Mouse (Mus musculus): ENCODE results near the gene Drd1. TPM values are rescaled to one million over a fixed set of nuclear protein-coding genes. Genes with fewer than 3 reads are reported as not detected.

Drd1 gene
- 0.04 and 0.12 TPM in 2 replicates for polyA plus RNA-seq (2015; fragmentation: Nextera tagmentation; extraction: Ambion mirVana)

GRCm38 (mm10) chr13:54055448-54055861 is at the start of gene Drd1:
Drd1 (minus strand) TSS chr13:54055705.
- Histone ChIP-seq H3K4me2 (peak within 1 kb of the TSS; percentile 82), H3K9me3 (no peaks in the 10 kb centered on the region), H3K36me3 (no peaks in the 10 kb centered on the region), H3K9ac (peak within 1 kb of the TSS; percentile 53), H3K27ac (replicated peaks) (no peak within 1 kb of the TSS), H3K4me3 (peak within 1 kb of the TSS; percentile 54), H3K4me1 (peaks cover 8% of the 10 kb centered on the region), H3K27me3 (replicated peaks) (peaks cover 51% of the 10 kb centered on the region)
- WGBS = under 1% methylated on average over 28 of the region's 31 CpGs
- ATAC-seq (ENCODE audit: extremely low read depth, insufficient number of reproducible peaks, low FRiP score, low TSS enrichment) = no peak; the same call in 1 of the 2 replicates

DNA sequence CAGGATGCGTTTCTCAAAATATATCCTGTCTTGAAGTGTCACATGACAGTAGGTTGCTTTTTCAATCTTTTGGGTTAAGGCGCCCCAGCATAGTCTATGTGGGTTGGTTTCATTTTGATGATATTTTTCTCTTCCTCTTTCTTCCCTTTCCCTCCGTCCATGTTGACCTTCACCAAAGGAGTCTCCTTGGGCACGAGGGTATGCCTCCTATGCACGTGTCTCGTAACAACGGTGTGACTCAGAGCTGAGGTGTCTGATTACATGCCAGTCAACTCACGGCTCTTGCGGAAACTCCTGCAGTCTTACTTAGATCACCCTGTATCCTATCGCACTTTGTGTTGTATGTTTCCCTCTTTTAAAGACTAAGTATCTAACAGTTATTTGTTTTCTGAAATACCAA is 48.4 kb upstream of the Drd1 start:
- peaks cover 25% of the 10 kb centered on the region for H3K4me1 ChIP-seq
- no peak overlapping the region for H3K4me3 ChIP-seq
- no peak overlapping the region for H3K27ac ChIP-seq (replicated peaks)
- no peaks in the 10 kb centered on the region for H3K27me3 ChIP-seq (replicated peaks)
- H3K9ac ChIP-seq = no peak overlapping the region
- H3K4me2 ChIP-seq = no peak overlapping the region
- ATAC-seq (ENCODE audit: extremely low read depth, insufficient number of reproducible peaks, low FRiP score, low TSS enrichment) = no peak
- H3K36me3 ChIP-seq = peaks cover 71% of the 10 kb centered on the region
- WGBS = 51% methylated on average over 10 of the region's 10 CpGs
- no peaks in the 10 kb centered on the region for H3K9me3 ChIP-seq

GRCm38 (mm10) chr13:54103271-54103670 is 47.8 kb upstream of the Drd1 start:
- H3K9me3 ChIP-seq = no peaks in the 10 kb centered on the region
- H3K9ac ChIP-seq = no peak overlapping the region
- H3K27me3 ChIP-seq (replicated peaks) = no peaks in the 10 kb centered on the region
- no peak overlapping the region for H3K4me3 ChIP-seq
- H3K4me1 ChIP-seq = peaks cover 25% of the 10 kb centered on the region
- WGBS = 62% methylated on average over 3 of the region's 3 CpGs
- peaks cover 75% of the 10 kb centered on the region for H3K36me3 ChIP-seq
- ATAC-seq (ENCODE audit: extremely low read depth, insufficient number of reproducible peaks, low FRiP score, low TSS enrichment) = no peak
- H3K4me2 ChIP-seq = no peak overlapping the region
- no peak overlapping the region for H3K27ac ChIP-seq (replicated peaks)

GRCm38 (mm10) chr13:54102061-54102460 is 46.6 kb upstream of the Drd1 start:
- Histone ChIP-seq H3K4me3 (no peak overlapping the region), H3K9ac (no peak overlapping the region), H3K4me2 (no peak overlapping the region), H3K27me3 (replicated peaks) (no peaks in the 10 kb centered on the region), H3K36me3 (peaks cover 75% of the 10 kb centered on the region), H3K4me1 (peaks cover 25% of the 10 kb centered on the region), H3K9me3 (no peaks in the 10 kb centered on the region), H3K27ac (replicated peaks) (no peak overlapping the region)
- 88% methylated on average over 3 of the region's 3 CpGs for WGBS
- no peak for ATAC-seq (ENCODE audit: extremely low read depth, insufficient number of reproducible peaks, low FRiP score, low TSS enrichment)

- Histone ChIP-seq H3K4me1 (peaks cover 25% of the 10 kb centered on the region), H3K27me3 (replicated peaks) (no peaks in the 10 kb centered on the region), H3K27ac (replicated peaks) (peak overlapping the region; percentile 17; the same call in 1 of the 2 replicates), H3K4me3 (no peak overlapping the region), H3K9me3 (no peaks in the 10 kb centered on the region), H3K9ac (no peak overlapping the region), H3K4me2 (no peak overlapping the region), H3K36me3 (peaks cover 75% of the 10 kb centered on the region)
- ATAC-seq (ENCODE audit: extremely low read depth, insufficient number of reproducible peaks, low FRiP score, low TSS enrichment) = no peak
- WGBS = 55% methylated on average over 15 of the region's 15 CpGs
These were observed 45.7 kb upstream of the Drd1 start for GRCm38 (mm10) chr13:54101031-54101820.

GRCm38 (mm10) chr13:54097797-54098196 is 42.3 kb upstream of the Drd1 start:
- 87% methylated on average over 6 of the region's 6 CpGs for WGBS
- Histone ChIP-seq H3K27ac (replicated peaks) (no peak overlapping the region), H3K4me3 (no peak overlapping the region), H3K27me3 (replicated peaks) (no peaks in the 10 kb centered on the region), H3K4me1 (peaks cover 39% of the 10 kb centered on the region), H3K9ac (no peak overlapping the region), H3K36me3 (peaks cover 75% of the 10 kb centered on the region), H3K9me3 (no peaks in the 10 kb centered on the region), H3K4me2 (no peak overlapping the region)
- ATAC-seq (ENCODE audit: extremely low read depth, insufficient number of reproducible peaks, low FRiP score, low TSS enrichment) = no peak

DNA sequence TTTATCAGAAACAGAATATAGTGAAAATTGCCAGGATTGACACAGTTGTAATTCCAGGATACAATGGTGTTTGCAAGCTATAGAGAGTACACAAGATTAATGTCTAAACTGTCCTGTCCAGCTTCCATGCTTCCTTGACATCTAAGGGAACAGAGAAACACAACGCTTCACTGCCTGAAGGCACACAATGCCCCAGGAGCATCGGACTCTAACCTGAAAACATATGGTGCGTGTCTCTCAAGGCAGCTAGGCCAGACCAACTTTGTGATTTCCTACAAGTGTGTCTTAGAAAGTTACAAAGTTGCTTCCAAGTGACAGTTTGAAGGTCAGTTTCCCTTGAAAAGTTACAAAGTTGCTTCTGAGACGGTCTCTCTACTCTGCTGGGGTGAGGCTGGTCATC is 41.7 kb upstream of the Drd1 start:
- Histone ChIP-seq H3K4me3 (no peak overlapping the region), H3K27me3 (replicated peaks) (no peaks in the 10 kb centered on the region), H3K36me3 (peaks cover 80% of the 10 kb centered on the region), H3K4me1 (peaks cover 39% of the 10 kb centered on the region), H3K9me3 (no peaks in the 10 kb centered on the region), H3K4me2 (no peak overlapping the region), H3K27ac (replicated peaks) (no peak overlapping the region), H3K9ac (no peak overlapping the region)
- ATAC-seq (ENCODE audit: extremely low read depth, insufficient number of reproducible peaks, low FRiP score, low TSS enrichment) = no peak
- 91% methylated on average over 4 of the region's 4 CpGs for WGBS

DNA sequence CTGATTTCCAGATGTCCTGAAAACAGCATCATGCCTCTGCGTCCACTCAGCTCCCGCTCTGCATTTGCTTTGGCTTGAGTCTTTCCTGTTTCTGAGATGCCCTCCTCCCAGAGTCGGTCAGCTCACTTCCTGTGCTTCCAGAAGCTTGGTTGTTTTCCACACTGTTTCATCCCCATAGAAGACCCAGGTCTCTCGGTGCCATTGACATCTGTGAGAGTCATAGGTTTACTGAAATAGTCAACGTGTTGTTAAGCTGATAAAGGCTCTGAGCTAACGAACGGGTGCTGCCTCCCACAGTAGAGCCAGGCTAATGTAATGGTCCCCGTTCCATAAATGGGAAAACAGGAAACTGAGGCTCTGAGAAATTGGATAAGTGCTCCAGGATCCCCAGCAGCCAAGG is 40.2 kb upstream of the Drd1 start:
- Histone ChIP-seq H3K27me3 (replicated peaks) (no peaks in the 10 kb centered on the region), H3K9me3 (no peaks in the 10 kb centered on the region), H3K4me1 (peaks cover 29% of the 10 kb centered on the region), H3K4me3 (no peak overlapping the region), H3K4me2 (no peak overlapping the region), H3K36me3 (peaks cover 90% of the 10 kb centered on the region), H3K27ac (replicated peaks) (no peak overlapping the region), H3K9ac (no peak overlapping the region)
- 58% methylated on average over 8 of the region's 8 CpGs for WGBS
- ATAC-seq (ENCODE audit: extremely low read depth, insufficient number of reproducible peaks, low FRiP score, low TSS enrichment) = no peak

- Histone ChIP-seq H3K9me3 (no peaks in the 10 kb centered on the region), H3K4me1 (peaks cover 23% of the 10 kb centered on the region), H3K9ac (no peak overlapping the region), H3K4me3 (no peak overlapping the region), H3K36me3 (peaks cover 90% of the 10 kb centered on the region), H3K4me2 (no peak overlapping the region), H3K27me3 (replicated peaks) (no peaks in the 10 kb centered on the region), H3K27ac (replicated peaks) (no peak overlapping the region)
- ATAC-seq (ENCODE audit: extremely low read depth, insufficient number of reproducible peaks, low FRiP score, low TSS enrichment) = no peak
- WGBS = 58% methylated on average over 6 of the region's 6 CpGs
These were observed 39.5 kb upstream of the Drd1 start for GRCm38 (mm10) chr13:54094963-54095362.

DNA sequence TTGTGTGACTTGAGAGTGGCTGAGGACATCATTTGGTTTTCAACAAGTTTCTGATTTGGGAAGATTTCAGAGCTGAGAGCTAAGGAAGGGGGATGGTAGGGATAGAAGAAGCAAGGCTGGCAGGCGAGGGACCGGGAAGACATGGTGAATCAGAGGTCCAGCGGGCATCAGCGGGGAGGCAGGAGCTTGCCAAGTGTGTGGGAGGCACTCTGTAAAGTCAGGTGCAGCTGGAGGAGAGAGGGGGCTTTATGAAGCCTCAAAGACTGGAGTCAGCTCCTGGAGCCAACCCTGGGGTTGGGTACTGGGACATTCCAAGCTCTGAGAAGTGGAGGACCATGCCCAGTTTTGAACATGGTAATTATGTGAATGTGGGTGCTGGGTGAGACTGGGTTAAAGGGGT is 38.8 kb upstream of the Drd1 start:
- WGBS = 94% methylated on average over 4 of the region's 4 CpGs
- Histone ChIP-seq H3K4me2 (no peak overlapping the region), H3K9ac (no peak overlapping the region), H3K9me3 (no peaks in the 10 kb centered on the region), H3K4me3 (no peak overlapping the region), H3K4me1 (peaks cover 17% of the 10 kb centered on the region), H3K36me3 (peaks cover 90% of the 10 kb centered on the region), H3K27me3 (replicated peaks) (no peaks in the 10 kb centered on the region), H3K27ac (replicated peaks) (no peak overlapping the region)
- ATAC-seq (ENCODE audit: extremely low read depth, insufficient number of reproducible peaks, low FRiP score, low TSS enrichment) = no peak

- 57% methylated on average over 6 of the region's 6 CpGs for WGBS
- Histone ChIP-seq H3K4me3 (no peak overlapping the region), H3K27me3 (replicated peaks) (no peaks in the 10 kb centered on the region), H3K9me3 (no peaks in the 10 kb centered on the region), H3K4me1 (peaks cover 16% of the 10 kb centered on the region; the same call in 1 of the 2 replicates), H3K9ac (no peak overlapping the region), H3K4me2 (no peak overlapping the region), H3K36me3 (peaks cover 91% of the 10 kb centered on the region), H3K27ac (replicated peaks) (no peak overlapping the region)
- ATAC-seq (ENCODE audit: extremely low read depth, insufficient number of reproducible peaks, low FRiP score, low TSS enrichment) = no peak
These were observed 36.2 kb upstream of the Drd1 start for GRCm38 (mm10) chr13:54091719-54092118.

DNA sequence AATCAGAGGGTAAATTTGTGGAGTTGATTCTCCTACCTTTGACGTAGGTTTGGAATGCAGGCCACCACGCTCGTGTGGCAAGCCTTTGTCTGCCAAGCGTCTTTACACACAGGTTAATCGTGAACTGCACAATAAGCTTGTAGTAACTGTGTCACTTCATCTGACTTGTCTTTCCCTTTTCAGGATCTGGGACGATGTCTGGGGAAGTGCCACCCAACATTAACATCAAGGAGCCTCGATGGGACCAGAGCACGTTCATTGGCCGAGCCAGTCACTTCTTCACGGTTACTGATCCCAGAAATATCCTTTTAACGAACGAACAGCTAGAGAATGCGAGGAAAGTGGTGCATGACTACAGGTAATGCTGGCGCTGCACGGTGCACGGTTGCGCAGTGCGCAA is 29.8 kb upstream of the Drd1 start:
- Histone ChIP-seq H3K4me3 (no peak overlapping the region), H3K9ac (no peak overlapping the region), H3K27me3 (replicated peaks) (no peaks in the 10 kb centered on the region), H3K4me2 (no peak overlapping the region), H3K9me3 (no peaks in the 10 kb centered on the region), H3K27ac (replicated peaks) (no peak overlapping the region), H3K4me1 (peaks cover 26% of the 10 kb centered on the region), H3K36me3 (peaks cover 52% of the 10 kb centered on the region)
- no peak for ATAC-seq (ENCODE audit: extremely low read depth, insufficient number of reproducible peaks, low FRiP score, low TSS enrichment)
- WGBS = 91% methylated on average over 18 of the region's 18 CpGs
